Mouse (Mus musculus): ENCODE measurements around the gene Sys1. TPM values are rescaled to one million over a fixed set of nuclear protein-coding genes. Genes with fewer than 3 reads are reported as not detected.
A peak's percentile ranks its signal among the peaks of the same experiment; 100 is the strongest.

The Sys1 gene
- total and polyA plus RNA-seq, 2 experiments from 2014 or later: 39.1 to 71.8 TPM

- H3K36me3 ChIP-seq (replicated peaks; ENCODE audit: control insufficient read depth, insufficient read depth, low read length): peaks cover 24% of the 10 kb centered on the region
- H3K4me3 ChIP-seq (ENCODE audit: low read depth, low read length): no peak overlapping the region
- ATAC-seq (ENCODE audit: insufficient read depth, low read depth) (peak; percentile 47; the same call in 1 of the 2 replicates), DNase-seq (ENCODE audit: low spot score) (peak; percentile 28)
- no peak overlapping the region for H3K9ac ChIP-seq (replicated peaks; ENCODE audit: low read depth, low read length)
- H3K9me3 ChIP-seq (replicated peaks; ENCODE audit: control insufficient read depth, low read length): no peaks in the 10 kb centered on the region
- no peak overlapping the region for H3K4me2 ChIP-seq (ENCODE audit: low read depth, low read length)
- H3K27me3 ChIP-seq (ENCODE audit: control insufficient read depth, insufficient read depth, low read length): no peaks in the 10 kb centered on the region
- H3K4me1 ChIP-seq (ENCODE audit: control insufficient read depth, insufficient read depth): no peaks in the 10 kb centered on the region
- TF ChIP-seq CTCF (IDR thresholded peaks at IDR 0.05; ENCODE audit: low read depth) (peak; percentile 59), EP300 (IDR thresholded peaks at IDR 0.05; ENCODE audit: low read depth) (no peak)
- WGBS: 30% methylated on average over 10 of the region's 10 CpGs
- H3K27ac ChIP-seq (ENCODE audit: low read depth): no peak overlapping the region
These were observed 13.5 kb downstream of the Sys1 start for GRCm38 (mm10) chr2:164470254-164470653.

- Histone ChIP-seq H3K27me3 (ENCODE audit: control insufficient read depth, insufficient read depth, low read length) (no peaks in the 10 kb centered on the region), H3K27ac (ENCODE audit: low read depth) (no peak within 1 kb of the TSS), H3K4me1 (ENCODE audit: control insufficient read depth, insufficient read depth) (no peaks in the 10 kb centered on the region), H3K9ac (replicated peaks; ENCODE audit: low read depth, low read length) (no peak within 1 kb of the TSS), H3K4me2 (ENCODE audit: low read depth, low read length) (no peak within 1 kb of the TSS), H3K4me3 (ENCODE audit: low read depth, low read length) (no peak within 1 kb of the TSS), H3K9me3 (replicated peaks; ENCODE audit: control insufficient read depth, low read length) (no peaks in the 10 kb centered on the region), H3K36me3 (replicated peaks; ENCODE audit: control insufficient read depth, insufficient read depth, low read length) (peaks cover 8% of the 10 kb centered on the region; the same call in 1 of the 2 replicates)
- ATAC-seq (ENCODE audit: insufficient read depth, low read depth): no peak
- DNase-seq (ENCODE audit: low spot score): no peak
- TF ChIP-seq EP300 (IDR thresholded peaks at IDR 0.05; ENCODE audit: low read depth): no peak
- TF ChIP-seq CTCF (IDR thresholded peaks at IDR 0.05; ENCODE audit: low read depth): no peak
- 81% methylated on average over 6 of the region's 6 CpGs for WGBS
These were observed 16.9 kb downstream of the Sys1 start, which contains the start of gene Trp53tg5 for GRCm38 (mm10) chr2:164473624-164474023. Trp53tg5 (minus strand) TSS chr2:164473724.

- DNase-seq (ENCODE audit: low spot score) (no peak), ATAC-seq (ENCODE audit: insufficient read depth, low read depth) (peak; percentile 24; the same call in 1 of the 2 replicates)
- no peaks in the 10 kb centered on the region for H3K9me3 ChIP-seq (replicated peaks; ENCODE audit: control insufficient read depth, low read length)
- no peaks in the 10 kb centered on the region for H3K27me3 ChIP-seq (ENCODE audit: control insufficient read depth, insufficient read depth, low read length)
- peak within 1 kb of the TSS; percentile 52 for H3K27ac ChIP-seq (ENCODE audit: low read depth)
- WGBS: 2% methylated on average over 25 of the region's 26 CpGs
- no peak for TF ChIP-seq CTCF (IDR thresholded peaks at IDR 0.05; ENCODE audit: low read depth)
- TF ChIP-seq EP300 (IDR thresholded peaks at IDR 0.05; ENCODE audit: low read depth): no peak
- H3K4me2 ChIP-seq (ENCODE audit: low read depth, low read length): peak within 1 kb of the TSS; percentile 83
- H3K36me3 ChIP-seq (replicated peaks; ENCODE audit: control insufficient read depth, insufficient read depth, low read length): peaks cover 11% of the 10 kb centered on the region
- H3K4me3 ChIP-seq (ENCODE audit: low read depth, low read length): peak within 1 kb of the TSS; percentile 66
- peak within 1 kb of the TSS; percentile 65 for H3K9ac ChIP-seq (replicated peaks; ENCODE audit: low read depth, low read length)
- peaks cover 7% of the 10 kb centered on the region; the same call in 1 of the 2 replicates for H3K4me1 ChIP-seq (ENCODE audit: control insufficient read depth, insufficient read depth)
These were observed 29.0 kb downstream of the Sys1 start, which contains the start of gene Dbndd2 for GRCm38 (mm10) chr2:164485681-164486257. Dbndd2 (plus strand) TSS chr2:164486106.

- peak; percentile 18 for DNase-seq (ENCODE audit: low spot score)
- Histone ChIP-seq H3K9me3 (replicated peaks; ENCODE audit: control insufficient read depth, low read length) (no peaks in the 10 kb centered on the region), H3K27me3 (ENCODE audit: control insufficient read depth, insufficient read depth, low read length) (no peaks in the 10 kb centered on the region), H3K4me2 (ENCODE audit: low read depth, low read length) (peak overlapping the region; percentile 83), H3K4me1 (ENCODE audit: control insufficient read depth, insufficient read depth) (peaks cover 7% of the 10 kb centered on the region; the same call in 1 of the 2 replicates), H3K9ac (replicated peaks; ENCODE audit: low read depth, low read length) (peak overlapping the region; percentile 65), H3K4me3 (ENCODE audit: low read depth, low read length) (peak overlapping the region; percentile 66), H3K27ac (ENCODE audit: low read depth) (peak overlapping the region; percentile 52), H3K36me3 (replicated peaks; ENCODE audit: control insufficient read depth, insufficient read depth, low read length) (peaks cover 14% of the 10 kb centered on the region)
- WGBS: under 1% methylated on average over 75 of the region's 90 CpGs
- no peak for TF ChIP-seq CTCF (IDR thresholded peaks at IDR 0.05; ENCODE audit: low read depth)
- no peak for TF ChIP-seq EP300 (IDR thresholded peaks at IDR 0.05; ENCODE audit: low read depth)
- ATAC-seq (ENCODE audit: insufficient read depth, low read depth): peak; percentile 72
These were observed 29.7 kb downstream of the Sys1 start for GRCm38 (mm10) chr2:164486258-164487114.

- ATAC-seq (ENCODE audit: insufficient read depth, low read depth) (no peak), DNase-seq (ENCODE audit: low spot score) (peak; percentile 51)
- Histone ChIP-seq H3K36me3 (replicated peaks; ENCODE audit: control insufficient read depth, insufficient read depth, low read length) (peaks cover 14% of the 10 kb centered on the region), H3K4me2 (ENCODE audit: low read depth, low read length) (peak overlapping the region; percentile 83), H3K4me3 (ENCODE audit: low read depth, low read length) (peak overlapping the region; percentile 66), H3K4me1 (ENCODE audit: control insufficient read depth, insufficient read depth) (peaks cover 7% of the 10 kb centered on the region; the same call in 1 of the 2 replicates), H3K9me3 (replicated peaks; ENCODE audit: control insufficient read depth, low read length) (no peaks in the 10 kb centered on the region), H3K9ac (replicated peaks; ENCODE audit: low read depth, low read length) (peak overlapping the region; percentile 65), H3K27me3 (ENCODE audit: control insufficient read depth, insufficient read depth, low read length) (no peaks in the 10 kb centered on the region), H3K27ac (ENCODE audit: low read depth) (peak overlapping the region; percentile 52)
- WGBS: 7% methylated on average over 11 of the region's 11 CpGs
- no peak for TF ChIP-seq CTCF (IDR thresholded peaks at IDR 0.05; ENCODE audit: low read depth)
- no peak for TF ChIP-seq EP300 (IDR thresholded peaks at IDR 0.05; ENCODE audit: low read depth)
These were observed 30.4 kb downstream of the Sys1 start for GRCm38 (mm10) chr2:164487115-164487527.
